Mouse (Mus musculus) CH12.LX (cell line): ENCODE measurements around the gene Fam20b. TPM values are rescaled to one million over a fixed set of nuclear protein-coding genes. Genes with fewer than 3 reads are reported as not detected.

Experiments
- DNase-seq: peaks from one replicate; pipeline ENCODE4 v3.0.0-alpha.2; 2013; ENCODE audit errors: extremely low read depth
- H3K27ac ChIP-seq: 2 replicates; pipeline ENCODE4 v1.5.1; 2012; ENCODE audit warnings: low read depth, mild to moderate bottlenecking, control low read depth, moderate library complexity; ENCODE audit not compliant: insufficient read depth
- H3K27me3 ChIP-seq: replicated peaks from 2 replicates; pipeline ENCODE3; 2012; ENCODE audit warnings: inconsistent platforms
- H3K36me3 ChIP-seq, 2 experiments: replicated peaks in 1 of 2; 2 replicates each; pipeline versions ENCODE3 to v1.6.1; 2012; ENCODE audit warnings: inconsistent platforms in 1 of 2, low read length in 1 of 2, mild to moderate bottlenecking in 1 of 2, mixed read lengths in 1 of 2, moderate library complexity in 1 of 2; ENCODE audit not compliant: control insufficient read depth in 1 of 2, insufficient read depth in 1 of 2
- H3K4me1 ChIP-seq, 2 experiments: 2 replicates each; pipeline ENCODE4 v1.6.1; 2012; ENCODE audit warnings: inconsistent platforms in 1 of 2, moderate library complexity in 1 of 2; ENCODE audit not compliant: insufficient read depth in 2 of 2, control insufficient read depth in 1 of 2
- H3K4me2 ChIP-seq: 2 replicates; pipeline ENCODE4 v1.6.1; 2012; ENCODE audit warnings: low read depth, mild to moderate bottlenecking, control low read depth; ENCODE audit not compliant: poor library complexity, insufficient read depth, severe bottlenecking
- H3K4me3 ChIP-seq, 3 experiments: fragments of 150-350 bp in 1 of 3; sonication (generic) in 1 of 3; replicated peaks in 1 of 3; 2 replicates each; pipeline versions ENCODE3 to v1.5.1; 2011 to 2012; ENCODE audit warnings: low read depth in 2 of 3, low read length in 2 of 3, mild to moderate bottlenecking in 2 of 3, moderate library complexity in 2 of 3, control low read depth in 1 of 3, improper control_type of control experiment in 1 of 3, inconsistent platforms in 1 of 3, mixed read lengths in 1 of 3; ENCODE audit not compliant: poor library complexity in 1 of 3
- H3K79me2 ChIP-seq: replicated peaks from 2 replicates; pipeline ENCODE4 v1.6.1; 2012; ENCODE audit warnings: mild to moderate bottlenecking, moderate library complexity; ENCODE audit not compliant: control insufficient read depth, poor library complexity, insufficient read depth, severe bottlenecking; ENCODE audit errors: extremely low read depth
- H3K9ac ChIP-seq: 2 replicates; pipeline ENCODE4 v1.6.1; 2012; ENCODE audit warnings: low read depth, mild to moderate bottlenecking, control low read depth, moderate library complexity; ENCODE audit not compliant: insufficient read depth
- H3K9me3 ChIP-seq: replicated peaks from 2 replicates; pipeline ENCODE3; 2012; ENCODE audit warnings: low read length, inconsistent platforms, mixed read lengths
- E2F4 ChIP-seq: IDR thresholded peaks from 2 replicates; pipeline ENCODE4 v1.6.1; 2011; ENCODE audit warnings: low read depth, low read length, improper control_type of control experiment; ENCODE audit not compliant: insufficient replicate concordance
- ELF1 ChIP-seq: IDR thresholded peaks from 2 replicates; pipeline ENCODE4 v1.6.1; 2014; ENCODE audit warnings: low read depth, mild to moderate bottlenecking, inconsistent platforms, low read length, improper control_type of control experiment
- HCFC1 ChIP-seq: IDR thresholded peaks from 2 replicates; pipeline ENCODE4 v1.6.1; 2012; ENCODE audit warnings: low read depth, mild to moderate bottlenecking, inconsistent platforms, low read length, improper control_type of control experiment
- IRF4 ChIP-seq: IDR thresholded peaks from 2 replicates; pipeline ENCODE4 v1.6.1; 2014; ENCODE audit warnings: low read depth, mild to moderate bottlenecking, inconsistent platforms, low read length, improper control_type of control experiment
- JUND ChIP-seq: conservative IDR thresholded peaks from 2 replicates; pipeline ENCODE4 v1.6.1; 2011; ENCODE audit warnings: low read depth, low read length, improper control_type of control experiment
- KAT2A ChIP-seq: IDR thresholded peaks from 2 replicates; pipeline ENCODE4 v1.6.1; 2012; ENCODE audit warnings: low read length, improper control_type of control experiment, inconsistent platforms; ENCODE audit not compliant: insufficient replicate concordance
- MAFK ChIP-seq: IDR thresholded peaks from 2 replicates; pipeline ENCODE4 v1.6.1; 2011; ENCODE audit warnings: low read length, improper control_type of control experiment; ENCODE audit not compliant: insufficient replicate concordance
- MAX ChIP-seq: IDR thresholded peaks from 2 replicates; pipeline ENCODE4 v1.6.1; 2011; ENCODE audit warnings: low read length, improper control_type of control experiment
- MAZ ChIP-seq: IDR thresholded peaks from 2 replicates; pipeline ENCODE4 v1.6.1; 2012; ENCODE audit warnings: low read depth, mild to moderate bottlenecking, inconsistent platforms, low read length, improper control_type of control experiment, moderate library complexity
- MEF2A ChIP-seq: IDR thresholded peaks from 2 replicates; pipeline ENCODE4 v1.6.1; 2014; ENCODE audit warnings: low read depth, mild to moderate bottlenecking, inconsistent platforms, low read length, improper control_type of control experiment, borderline replicate concordance
- MXI1 ChIP-seq: IDR thresholded peaks from 2 replicates; pipeline ENCODE4 v1.6.1; 2011; ENCODE audit warnings: mild to moderate bottlenecking, low read depth, low read length, improper control_type of control experiment
- NELFE ChIP-seq: IDR thresholded peaks from 2 replicates; pipeline ENCODE4 v1.6.1; 2011; ENCODE audit warnings: low read depth, low read length, improper control_type of control experiment
- POLR2A ChIP-seq: IDR thresholded peaks from 2 replicates; pipeline ENCODE4 v1.6.1; 2011; ENCODE audit warnings: low read depth, mild to moderate bottlenecking, improper control_type of control experiment, low read length
- POLR2AphosphoS2 ChIP-seq: IDR thresholded peaks from 2 replicates; pipeline ENCODE4 v1.6.1; 2011; ENCODE audit warnings: low read depth, low read length, improper control_type of control experiment
- RCOR1 ChIP-seq: conservative IDR thresholded peaks from 2 replicates; pipeline ENCODE4 v1.6.1; 2012; ENCODE audit warnings: low read depth, mild to moderate bottlenecking, inconsistent platforms, low read length, improper control_type of control experiment
- SIN3A ChIP-seq: IDR thresholded peaks from 2 replicates; pipeline ENCODE4 v1.6.1; 2012; ENCODE audit warnings: low read length, improper control_type of control experiment, inconsistent platforms
- TCF12 ChIP-seq: IDR thresholded peaks from 2 replicates; pipeline ENCODE4 v1.6.1; 2014; ENCODE audit warnings: low read depth, mild to moderate bottlenecking, inconsistent platforms, low read length, improper control_type of control experiment
- USF1 ChIP-seq: IDR thresholded peaks from 2 replicates; pipeline ENCODE4 v1.6.1; 2014; ENCODE audit warnings: low read depth, mild to moderate bottlenecking, inconsistent platforms, low read length, improper control_type of control experiment
- USF2 ChIP-seq: conservative IDR thresholded peaks from 2 replicates; pipeline ENCODE4 v1.6.1; 2011; ENCODE audit warnings: low read depth, low read length, improper control_type of control experiment
- ZNF384 ChIP-seq: IDR thresholded peaks from 2 replicates; pipeline ENCODE4 v1.6.1; 2012; ENCODE audit warnings: low read depth, low read length, improper control_type of control experiment, inconsistent platforms
- dilution Hi-C: fragments of 300-500 bp; cut with MboI; formaldehyde crosslinking; loops from 2 replicates; pipeline ENCODE4 v1.14.3; 2020; ENCODE audit warnings: low sequenced_read_pairs; ENCODE audit not compliant: extremely low pct_unique_long_range_greater_than_20kb, extremely low pct_ligation_motif_present
- in situ Hi-C: fragments of 300-500 bp; cut with MboI; formaldehyde crosslinking; loops from 3 replicates; pipeline ENCODE4 v1.14.3; 2019; ENCODE audit warnings: low sequenced_read_pairs, low pct_ligation_motif_present, low pct_unique_long_range_greater_than_20kb, mixed read lengths
- polyA plus RNA-seq: library from polyadenylated mRNA; unstranded; fragments of >175 nt; gene quantifications from 2 replicates; pipeline ENCODE4 v1.2.1, GENCODE M21; 2012; ENCODE audit warnings: low read depth; ENCODE audit not compliant: insufficient read length
- total RNA-seq, 2 experiments: library from RNA; depleted of rRNA; stranded (reverse); fragments of 300-350 nt in 1 of 2; fragments of >200 nt in 1 of 2; gene quantifications; 2 replicates each; pipeline ENCODE4 v1.2.3; 2012 to 2014

The Fam20b gene
- total and polyA plus RNA-seq, 3 experiments, result 21.2 to 26.5 (median 22.3) TPM

- H3K9me3 ChIP-seq, result no peaks in the 10 kb centered on the region
- no peak for TF ChIP-seq POLR2A
- TF ChIP-seq USF2, result no peak
- no peak for TF ChIP-seq MAFK
- no peak for TF ChIP-seq JUND
- no peak for TF ChIP-seq MXI1
- no peak for TF ChIP-seq MAZ
- no peak for TF ChIP-seq MEF2A
- no peak for TF ChIP-seq HCFC1
- TF ChIP-seq MAX, result no peak
- no peak for TF ChIP-seq POLR2AphosphoS2
- TF ChIP-seq E2F4, result no peak
- no peak for TF ChIP-seq IRF4
- no peak for TF ChIP-seq TCF12
- no peak for TF ChIP-seq ZNF384
- TF ChIP-seq RCOR1, result no peak
These were observed 72.9 kb downstream of the Fam20b start for GRCm38 (mm10) chr1:156645971-156646370.

GRCm38 (mm10) chr1:156644780-156645523 is 73.9 kb downstream of the Fam20b start:
- Histone ChIP-seq H3K27ac (no peak overlapping the region), H3K4me1 (no peaks in the 10 kb centered on the region), H3K9me3 (no peaks in the 10 kb centered on the region), H3K9ac (no peak overlapping the region), H3K4me2 (no peak overlapping the region), H3K27me3 (no peaks in the 10 kb centered on the region), H3K4me3 (no peak overlapping the region), H3K79me2 (no peaks in the 10 kb centered on the region), H3K36me3 (peaks cover 43 to 95% of the 10 kb centered on the region in 2 experiments)
- DNase-seq, result no peak
- dilution Hi-C loops (no loop called here), in situ Hi-C loops (loop anchor here (25.0 kb wide), 1 partner anchor 233 kb away; the partner anchor contains the start of gene Axdnd1)
- TF ChIP-seq MAX (no peak), NELFE (no peak), SIN3A (no peak), POLR2A (no peak), E2F4 (no peak), ZNF384 (no peak), IRF4 (no peak), KAT2A (no peak), JUND (no peak), USF1 (no peak), ELF1 (no peak)

More at GRCm38 (mm10) chr1:156645971-156646370, 72.9 kb downstream of the Fam20b start:
- Histone ChIP-seq H3K36me3 (peaks cover 38 to 93% of the 10 kb centered on the region in 2 experiments), H3K4me3 (no peak overlapping the region), H3K79me2 (no peaks in the 10 kb centered on the region), H3K27me3 (no peaks in the 10 kb centered on the region), H3K9ac (no peak overlapping the region), H3K4me1 (no peaks in the 10 kb centered on the region; a peak in 1 of 4 replicates), H3K4me2 (no peak overlapping the region), H3K27ac (no peak overlapping the region)
- DNase-seq, result no peak
- dilution Hi-C loops, result no loop called here
- in situ Hi-C loops, result loop anchor here (25.0 kb wide), 1 partner anchor 234 kb away; the partner anchor contains the start of gene Axdnd1
